Mouse (Mus musculus) lung, embryonic 16.5 days (tissue): Measurements from ENCODE around the gene Rhox9. TPM values are rescaled to one million over a fixed set of nuclear protein-coding genes. Genes with fewer than 3 reads are reported as not detected.
"Not testable (repeated sequence)": the region's sequence is repeated elsewhere in the genome, so short reads cannot be mapped to it uniquely, and the experiment has no call there.

ENCODE experiments used
- ATAC-seq: fragments of 200-750 bp; cut with Nextera tagmentation; 2 replicates; pipeline ENCODE4 v1.8.0; 2017; ENCODE audit warnings: low read depth, mild to moderate bottlenecking, moderate library complexity
- H3K27ac ChIP-seq: fragments of 300-500 bp; sonication (generic); 2 replicates; pipeline ENCODE4 v1.5.1; 2014; ENCODE audit warnings: mild to moderate bottlenecking, control low read depth, low read length
- H3K27me3 ChIP-seq: fragments of 300-500 bp; sonication (generic); 2 replicates; pipeline ENCODE4 v1.6.1; 2014; ENCODE audit warnings: low read depth, low read length, mixed read lengths; ENCODE audit not compliant: control insufficient read depth, insufficient read depth
- H3K36me3 ChIP-seq: fragments of 300-500 bp; sonication (generic); 2 replicates; pipeline ENCODE4 v1.6.1; 2014; ENCODE audit warnings: low read length; ENCODE audit not compliant: control insufficient read depth, insufficient read depth
- H3K4me1 ChIP-seq: fragments of 300-500 bp; sonication (generic); replicated peaks from 2 replicates; pipeline ENCODE4 v1.6.1; 2014; ENCODE audit warnings: low read length, mixed read lengths; ENCODE audit not compliant: control insufficient read depth, insufficient read depth
- H3K4me2 ChIP-seq: fragments of 300-500 bp; sonication (generic); 2 replicates; pipeline ENCODE4 v1.6.1; 2014; ENCODE audit warnings: low read depth, low read length, control low read depth
- H3K4me3 ChIP-seq: fragments of 300-500 bp; sonication (generic); 2 replicates; pipeline ENCODE4 v1.5.1; 2014; ENCODE audit warnings: mild to moderate bottlenecking, low read length, control low read depth
- H3K9ac ChIP-seq: fragments of 300-500 bp; sonication (generic); 2 replicates; pipeline ENCODE4 v1.6.1; 2014; ENCODE audit warnings: low read length, control low read depth
- H3K9me3 ChIP-seq: fragments of 300-500 bp; sonication (generic); 2 replicates; pipeline ENCODE4 v1.6.1; 2016; ENCODE audit warnings: low read length; ENCODE audit not compliant: control insufficient read depth
- WGBS: fragments of 180-500 bp; shearing (Covaris S2); extraction: QIAGEN DNeasy Blood & Tissue Kit; methylation state at CpG from one replicate; pipeline ENCODE4 v1.1.7; 2014; 5-methylcytosine and 5-hydroxymethylcytosine counted together
- polyA plus RNA-seq: library from polyadenylated mRNA; unstranded; fragments of >200 nt; fragmentation: Nextera tagmentation; extraction: Ambion mirVana; gene quantifications from 2 replicates; pipeline ENCODE4 v1.2.1, GENCODE M21; 2015

The Rhox9 gene
- polyA plus RNA-seq = not detected in 2 replicates

DNA sequence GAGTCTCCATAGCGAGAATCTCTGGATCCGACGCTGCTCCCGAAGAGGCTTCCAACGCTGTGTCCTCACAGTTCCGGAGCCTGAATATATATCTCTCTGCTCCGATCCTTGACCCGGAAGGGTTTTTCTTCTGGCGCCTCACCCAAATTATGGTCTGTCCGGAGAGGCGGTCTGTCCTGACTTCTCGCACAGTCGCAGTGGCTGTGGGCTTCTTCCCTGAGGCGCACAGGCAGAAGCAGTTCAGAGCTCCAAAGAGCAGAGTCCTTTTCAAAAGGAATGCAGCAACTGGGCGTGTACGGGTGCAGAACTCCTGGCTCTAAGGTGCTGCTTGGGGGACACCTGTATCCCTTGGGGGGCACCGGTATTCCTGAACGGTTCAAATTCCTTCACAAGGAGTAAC lies at the start of gene Rhox9:
Rhox9 (minus strand) TSS at position 101 of the 400 bp plus-strand sequence.
- not testable (repeated sequence) for H3K4me3 ChIP-seq, H3K9me3 ChIP-seq, H3K27me3 ChIP-seq, H3K27ac ChIP-seq, H3K9ac ChIP-seq, H3K36me3 ChIP-seq, H3K4me1 ChIP-seq, H3K4me2 ChIP-seq, ATAC-seq
- whole genome bisulfite sequencing = 89% methylated on average over 8 of the region's 18 CpGs

DNA sequence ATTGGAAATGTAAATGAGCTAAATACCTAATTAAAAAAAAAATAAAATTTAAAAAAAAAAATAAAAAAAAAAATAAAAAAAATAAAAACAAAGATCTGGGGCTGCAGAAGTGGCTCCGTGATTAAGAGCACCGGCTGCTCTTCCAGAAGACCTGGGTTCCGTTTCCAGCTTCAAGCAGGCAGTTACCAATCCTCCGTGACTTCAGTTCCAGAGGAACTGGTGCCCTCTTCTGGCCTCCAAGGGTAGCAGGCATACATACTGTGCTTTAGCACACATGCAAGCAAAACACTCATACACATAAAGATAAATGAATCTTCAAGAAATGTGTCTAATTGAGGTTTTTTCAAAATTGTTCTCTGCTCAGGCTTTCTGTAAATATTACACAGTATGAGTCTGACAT lies 14.7 kb upstream of the Rhox9 start:
- no peaks in the 10 kb centered on the region for H3K9me3 ChIP-seq
- no peaks in the 10 kb centered on the region for H3K27me3 ChIP-seq
- ATAC-seq = no peak
- H3K4me3 ChIP-seq = no peak overlapping the region
- H3K36me3 ChIP-seq = no peaks in the 10 kb centered on the region
- H3K9ac ChIP-seq = no peak overlapping the region
- H3K4me2 ChIP-seq = no peak overlapping the region
- 74% methylated on average over 4 of the region's 4 CpGs for WGBS
- H3K4me1 ChIP-seq = no peaks in the 10 kb centered on the region
- H3K27ac ChIP-seq = no peak overlapping the region

DNA sequence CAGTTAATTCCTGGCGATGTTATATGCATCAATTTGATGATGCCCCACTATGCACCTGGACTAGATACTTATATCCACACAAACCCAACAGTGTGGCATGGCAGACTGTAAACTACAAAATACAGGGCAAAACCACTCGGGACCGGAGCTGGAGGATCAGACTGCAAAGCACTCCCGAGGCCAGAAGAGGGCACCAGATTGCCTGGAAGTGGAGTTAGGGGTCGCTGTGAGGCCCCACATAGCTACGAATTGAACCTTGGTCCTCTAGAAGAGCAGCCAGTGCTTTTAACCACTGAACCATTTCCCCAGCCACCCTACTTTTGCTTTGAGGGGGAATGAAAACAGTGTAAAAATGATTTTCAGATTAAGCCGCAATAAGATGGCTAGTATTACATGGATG lies 7.0 kb upstream of the Rhox9 start:
- no peak overlapping the region for H3K4me2 ChIP-seq
- no peak overlapping the region for H3K27ac ChIP-seq
- no peaks in the 10 kb centered on the region for H3K27me3 ChIP-seq
- WGBS = 41% methylated on average over 7 of the region's 7 CpGs
- H3K4me3 ChIP-seq = no peak overlapping the region
- ATAC-seq = no peak
- H3K4me1 ChIP-seq = no peaks in the 10 kb centered on the region
- H3K9ac ChIP-seq = no peak overlapping the region
- no peaks in the 10 kb centered on the region for H3K36me3 ChIP-seq
- H3K9me3 ChIP-seq = no peaks in the 10 kb centered on the region

DNA sequence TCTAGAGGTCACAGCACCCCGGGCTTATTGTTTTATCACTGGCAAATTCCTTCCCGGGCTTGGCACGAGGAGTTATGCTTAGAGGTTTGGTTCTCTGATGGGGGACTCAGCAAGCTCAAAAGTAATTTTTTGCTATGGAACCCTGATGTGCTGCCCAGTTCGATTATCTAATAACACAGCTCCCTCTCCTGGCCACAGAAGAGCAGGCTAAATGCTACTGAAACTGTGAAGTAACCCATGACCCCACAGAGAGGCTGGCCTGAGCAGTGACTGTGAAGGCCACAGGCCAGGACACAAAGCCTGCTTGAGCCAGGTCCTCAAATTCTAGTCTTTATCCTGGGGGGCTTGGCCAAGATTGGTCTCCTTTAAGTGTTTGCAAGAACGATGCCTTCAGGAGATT lies 2.2 kb upstream of the Rhox9 start:
- H3K9me3 ChIP-seq = no peaks in the 10 kb centered on the region
- no peak for ATAC-seq
- no peaks in the 10 kb centered on the region for H3K4me1 ChIP-seq
- no peaks in the 10 kb centered on the region for H3K27me3 ChIP-seq
- 55% methylated on average over 5 of the region's 5 CpGs for WGBS
- H3K9ac ChIP-seq = no peak overlapping the region
- no peak overlapping the region for H3K4me2 ChIP-seq
- no peak overlapping the region for H3K27ac ChIP-seq
- H3K4me3 ChIP-seq = no peak overlapping the region
- no peaks in the 10 kb centered on the region for H3K36me3 ChIP-seq

DNA sequence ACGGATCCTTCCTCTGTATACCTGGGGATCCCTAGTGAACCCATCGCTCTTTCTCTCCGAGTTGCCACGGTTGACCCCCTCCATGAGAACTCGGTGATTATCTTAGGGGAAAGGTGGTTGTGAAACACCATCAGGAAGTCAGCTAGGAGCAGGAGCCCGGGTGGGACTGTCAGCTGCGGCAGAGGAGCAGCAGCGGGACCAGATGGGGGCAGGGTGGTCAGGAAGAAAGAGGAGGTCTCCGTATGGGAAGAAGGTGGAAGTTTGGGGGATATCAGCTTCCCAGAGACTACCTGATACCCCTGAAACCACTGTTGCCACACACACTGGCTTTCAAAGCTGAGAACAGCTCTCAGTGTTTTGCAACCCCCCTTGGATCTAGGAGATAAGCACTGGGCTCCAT lies 4.4 kb downstream of the Rhox9 start, which contains the start of gene Rhox7b:
Rhox7b (minus strand) TSS at position 101 of the 400 bp plus-strand sequence.
- H3K9ac ChIP-seq, H3K27me3 ChIP-seq, H3K9me3 ChIP-seq, ATAC-seq, H3K4me2 ChIP-seq, H3K36me3 ChIP-seq, H3K27ac ChIP-seq, H3K4me1 ChIP-seq, H3K4me3 ChIP-seq: not testable (repeated sequence)
- 69% methylated on average over 9 of the region's 9 CpGs for WGBS

GRCm38 (mm10) chrX:37878844-37879243 lies 22.7 kb downstream of the Rhox9 start, which contains the start of gene Rhox8:
Gene Rhox8, minus strand, starts transcription at chrX:37878944.
- no peaks in the 10 kb centered on the region for H3K9me3 ChIP-seq
- no peaks in the 10 kb centered on the region for H3K4me1 ChIP-seq
- H3K9ac ChIP-seq = no peak within 1 kb of the TSS
- no peak within 1 kb of the TSS for H3K27ac ChIP-seq
- WGBS = 79% methylated on average over 4 of the region's 4 CpGs
- ATAC-seq = no peak
- H3K27me3 ChIP-seq = no peaks in the 10 kb centered on the region
- H3K4me2 ChIP-seq = no peak within 1 kb of the TSS
- no peaks in the 10 kb centered on the region for H3K36me3 ChIP-seq
- no peak within 1 kb of the TSS for H3K4me3 ChIP-seq

DNA sequence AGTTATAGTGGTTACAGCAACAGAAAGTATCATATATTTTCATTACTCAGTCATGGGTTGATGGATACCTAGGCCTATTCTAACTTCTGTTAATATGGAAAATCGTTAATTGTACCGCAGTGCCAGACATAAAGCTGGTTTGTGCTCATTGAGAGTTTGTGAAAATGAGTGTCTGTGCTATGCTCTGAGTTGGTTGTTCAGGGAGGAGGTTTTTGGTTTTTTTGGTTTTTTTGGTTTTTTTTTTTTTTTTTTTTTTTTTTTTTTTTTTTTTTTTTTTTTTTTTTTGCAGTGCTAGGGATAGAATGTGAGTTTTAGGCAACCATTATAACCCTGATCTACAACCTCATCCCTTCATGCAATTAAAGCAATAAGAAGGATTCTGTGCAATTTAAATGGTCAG lies 29.9 kb downstream of the Rhox9 start:
- WGBS = 92% methylated on average over 2 of the region's 2 CpGs
- Histone ChIP-seq H3K9ac (no peak overlapping the region), H3K27me3 (no peaks in the 10 kb centered on the region), H3K27ac (no peak overlapping the region), H3K9me3 (no peaks in the 10 kb centered on the region), H3K4me2 (no peak overlapping the region), H3K4me1 (no peaks in the 10 kb centered on the region), H3K4me3 (no peak overlapping the region), H3K36me3 (no peaks in the 10 kb centered on the region)
- ATAC-seq = no peak

Other genes with a start within 250 kb of the Rhox9 start
- gene Rhox3h, start 233.0 kb downstream of the Rhox9 start, polyA plus RNA-seq = not detected in 2 replicates
- not detected in 2 replicates for gene Rhox2h, start 228.5 kb downstream of the Rhox9 start, polyA plus RNA-seq
- 3.1 and 3.2 TPM in 2 replicates for gene Rhox5, start 96.9 kb downstream of the Rhox9 start, polyA plus RNA-seq
- gene Rhox6, start 74.9 kb downstream of the Rhox9 start, polyA plus RNA-seq = not detected in 2 replicates
- not detected in 2 replicates for gene Rhox7a, start 70.1 kb downstream of the Rhox9 start, polyA plus RNA-seq
- gene Rhox8, start 22.8 kb downstream of the Rhox9 start, polyA plus RNA-seq = not detected in 2 replicates
- not detected in 2 replicates for gene Rhox7b, start 4.5 kb downstream of the Rhox9 start, polyA plus RNA-seq
- gene Btg1-ps1, start 117.0 kb upstream of the Rhox9 start, polyA plus RNA-seq = not detected in 2 replicates
- not detected in 2 replicates for gene Btg1-ps2, start 141.3 kb upstream of the Rhox9 start, polyA plus RNA-seq
- gene Rhox10, start 164.7 kb upstream of the Rhox9 start, polyA plus RNA-seq = not detected in 2 replicates
- gene Rhox11, start 183.4 kb upstream of the Rhox9 start, polyA plus RNA-seq = not detected in 2 replicates
- gene Rhox12, start 209.1 kb upstream of the Rhox9 start, polyA plus RNA-seq = not detected in 2 replicates
- gene Rhox13, start 219.4 kb upstream of the Rhox9 start, polyA plus RNA-seq = not detected in 2 replicates